Mouse (Mus musculus) testis, postnatal 14 days (tissue): Measurements from ENCODE around the gene Lima1.

Experiments used
- DNase-seq: peaks from one replicate; pipeline ENCODE4 v3.0.0; 2021; ENCODE audit warnings: low spot score

Lima1 gene

DNA sequence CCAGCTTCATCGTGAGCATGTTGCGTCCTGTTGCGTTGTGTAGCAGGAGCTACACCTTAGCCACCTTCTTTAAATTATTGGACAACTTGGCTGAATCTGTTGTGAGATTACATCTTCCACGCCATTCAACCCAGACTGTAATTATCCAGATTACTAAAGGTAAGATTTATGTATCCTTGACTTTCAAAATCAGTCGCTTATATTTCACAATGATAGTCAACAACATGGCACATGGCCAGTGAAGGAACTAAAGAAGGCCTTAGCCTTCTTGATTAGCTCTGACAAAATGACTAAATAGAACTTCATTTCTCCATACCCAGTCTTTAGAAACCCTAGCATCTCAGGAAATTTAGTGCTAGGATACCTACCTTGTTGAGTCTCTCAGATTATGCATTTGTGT, 142.1 kb downstream of the Lima1 start:
- no peak for DNase-seq

DNA sequence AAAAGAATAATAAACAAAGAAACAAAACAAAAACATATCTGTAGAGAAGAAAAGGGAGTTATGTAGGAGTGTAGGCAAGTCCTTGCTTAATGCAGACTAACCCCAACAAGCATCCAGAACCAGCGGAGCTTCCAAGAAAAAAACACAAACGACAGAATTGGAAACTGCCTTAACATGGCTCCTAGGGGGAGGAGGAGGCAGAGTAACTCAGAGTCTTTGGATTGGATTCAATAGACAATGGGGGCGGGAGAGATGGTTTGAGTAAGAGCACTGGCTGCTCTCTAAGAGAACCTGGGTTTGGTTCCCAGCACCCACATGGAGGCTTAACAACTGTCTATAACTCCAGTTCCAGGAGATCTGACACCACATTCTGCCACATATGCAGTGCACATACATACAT, 143.6 kb downstream of the Lima1 start:
- no peak for DNase-seq

- DNase-seq: no peak
These were observed 144.1 kb downstream of the Lima1 start for GRCm38 (mm10) chr15:99731167-99731566.

DNA sequence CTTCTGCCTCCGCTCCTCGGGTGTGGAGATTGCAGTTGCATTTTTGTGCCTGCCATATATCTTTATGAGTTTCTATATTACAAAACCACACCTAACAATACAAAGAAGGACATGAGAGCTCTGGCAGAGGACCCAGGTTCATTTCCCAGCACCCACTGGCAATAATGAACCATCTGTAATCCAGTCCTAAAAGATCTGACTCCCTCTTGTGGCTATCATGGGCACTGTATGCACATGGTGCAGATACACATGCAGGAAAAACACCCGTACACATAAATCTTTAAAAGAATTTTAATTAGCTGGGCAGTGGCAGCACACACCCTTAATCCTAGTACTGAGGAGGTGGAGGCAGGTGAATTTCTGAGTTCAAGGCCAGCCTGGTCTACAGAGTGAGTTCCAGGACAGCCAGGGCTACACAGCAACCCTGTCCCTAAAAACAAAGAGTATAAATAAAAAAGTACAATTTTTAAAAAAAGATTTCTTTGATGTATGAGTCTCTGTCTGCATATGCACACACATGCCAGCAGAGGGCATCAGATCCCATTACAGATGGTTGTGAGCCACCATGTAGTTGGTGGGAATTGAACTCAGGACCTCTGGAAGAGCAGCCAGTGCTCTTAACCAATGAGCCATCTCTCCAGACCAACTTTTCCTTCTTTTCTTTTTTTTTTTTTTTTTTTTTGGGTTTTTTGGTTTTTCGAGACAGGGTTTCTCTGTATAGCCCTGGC, 146.0 kb downstream of the Lima1 start:
- DNase-seq: no peak
